ENCODE assay signal across 9 mouse cellular contexts in genomic region chr10:112803557-112803956, GRCm38 (mm10).
DNase-seq lines count a peak whose midpoint lies in the region; ATAC-seq lines count a peak whose summit lies in the region.
"Had no signal": no experiment of that assay in that cellular context is flagged by ENCODE, and none has a peak within 500 bp of the region (broad histone marks: within the 10 kb centered on the region; RNA-seq: fewer than 3 reads in every experiment).

No protein-coding gene starts in this region.

- no peaks in the 10 kb centered on the region for H3K27me3 ChIP-seq in hindbrain, embryonic 11.5 days (ENCODE audit: control insufficient read depth, insufficient read depth, low read length)
- no peaks in the 10 kb centered on the region for H3K27me3 ChIP-seq in hindbrain, embryonic 13.5 days
- no peaks in the 10 kb centered on the region for H3K27me3 ChIP-seq in midbrain, embryonic 14.5 days (ENCODE audit: control insufficient read depth, insufficient read depth, low read length)
- H3K27me3 ChIP-seq in midbrain, embryonic 15.5 days (replicated peaks) = no peaks in the 10 kb centered on the region
- H3K27me3 ChIP-seq: megakaryocyte, embryonic 14.5 days had no signal

- WGBS in hindbrain, embryonic 11.5 days = 52% methylated on average over 6 of the region's 6 CpGs
- WGBS in hindbrain, embryonic 13.5 days = 55% methylated on average over 6 of the region's 6 CpGs
- 49% methylated on average over 6 of the region's 6 CpGs for WGBS in midbrain, embryonic 14.5 days
- 52% methylated on average over 6 of the region's 6 CpGs for WGBS in midbrain, embryonic 15.5 days

- H3K36me3 ChIP-seq in hindbrain, embryonic 11.5 days (ENCODE audit: control insufficient read depth, insufficient read depth, low read length) = no peaks in the 10 kb centered on the region
- no peaks in the 10 kb centered on the region for H3K36me3 ChIP-seq in hindbrain, embryonic 13.5 days
- no peaks in the 10 kb centered on the region for H3K36me3 ChIP-seq in midbrain, embryonic 14.5 days (ENCODE audit: control insufficient read depth, insufficient read depth, low read length)
- H3K36me3 ChIP-seq in midbrain, embryonic 15.5 days (replicated peaks) = no peaks in the 10 kb centered on the region
- H3K36me3 ChIP-seq: heart, embryonic 10.5 days had no signal

- H3K4me2 ChIP-seq in hindbrain, embryonic 11.5 days (replicated peaks; ENCODE audit: low read depth, low read length) = no peak overlapping the region
- no peak overlapping the region for H3K4me2 ChIP-seq in hindbrain, embryonic 13.5 days
- no peak overlapping the region for H3K4me2 ChIP-seq in midbrain, embryonic 14.5 days (ENCODE audit: low read length)
- H3K4me2 ChIP-seq in midbrain, embryonic 15.5 days = no peak overlapping the region

- no peaks in the 10 kb centered on the region for H3K9me3 ChIP-seq in hindbrain, embryonic 11.5 days (ENCODE audit: control insufficient read depth, low read length)
- no peaks in the 10 kb centered on the region for H3K9me3 ChIP-seq in hindbrain, embryonic 13.5 days
- no peaks in the 10 kb centered on the region for H3K9me3 ChIP-seq in midbrain, embryonic 14.5 days (ENCODE audit: control insufficient read depth, low read length)
- no peaks in the 10 kb centered on the region for H3K9me3 ChIP-seq in midbrain, embryonic 15.5 days
- H3K9me3 ChIP-seq: heart, embryonic 10.5 days; megakaryocyte, embryonic 14.5 days had no signal

- no peaks in the 10 kb centered on the region for H3K4me1 ChIP-seq in hindbrain, embryonic 11.5 days (replicated peaks; ENCODE audit: control insufficient read depth, insufficient read depth, low read length)
- no peaks in the 10 kb centered on the region for H3K4me1 ChIP-seq in hindbrain, embryonic 13.5 days (replicated peaks)
- H3K4me1 ChIP-seq in midbrain, embryonic 14.5 days (ENCODE audit: control insufficient read depth, insufficient read depth, low read length) = 0 out of 2 replicates have a peak, but pooled peaks cover under 1% of the 10 kb centered on the region
- H3K4me1 ChIP-seq in midbrain, embryonic 15.5 days = no peaks in the 10 kb centered on the region
- H3K4me1 ChIP-seq: megakaryocyte, embryonic 14.5 days had no signal

- DNase-seq in hindbrain, embryonic 11.5 days (ENCODE audit: low spot score) = peak; percentile 34
- DNase-seq in midbrain, embryonic 14.5 days = peak; percentile 73
- DNase-seq in adipocyte (ENCODE audit: low spot score) = peak; percentile 31
- peak; percentile 2 for DNase-seq in retina, postnatal 7 days (ENCODE audit: low read depth, low spot score)
- no peak for DNase-seq in thymus, postnatal 25 days

- no peak overlapping the region for H3K4me3 ChIP-seq in hindbrain, embryonic 11.5 days (ENCODE audit: low read depth, low read length)
- H3K4me3 ChIP-seq in hindbrain, embryonic 13.5 days = no peak overlapping the region
- no peak overlapping the region for H3K4me3 ChIP-seq in midbrain, embryonic 14.5 days (replicated peaks; ENCODE audit: low read depth, low read length)
- no peak overlapping the region for H3K4me3 ChIP-seq in midbrain, embryonic 15.5 days
- H3K4me3 ChIP-seq: heart, embryonic 10.5 days; megakaryocyte, embryonic 14.5 days had no signal

- ATAC-seq in hindbrain, embryonic 11.5 days (ENCODE audit: low FRiP score) = no peak
- ATAC-seq in hindbrain, embryonic 13.5 days (ENCODE audit: low FRiP score) = no peak
- no peak for ATAC-seq in midbrain, embryonic 14.5 days (ENCODE audit: low FRiP score, low TSS enrichment)
- no peak for ATAC-seq in midbrain, embryonic 15.5 days (replicated peaks)

- no peak overlapping the region for H3K27ac ChIP-seq in hindbrain, embryonic 11.5 days (ENCODE audit: low read depth, low read length)
- no peak overlapping the region for H3K27ac ChIP-seq in hindbrain, embryonic 13.5 days
- H3K27ac ChIP-seq in midbrain, embryonic 14.5 days (replicated peaks; ENCODE audit: low read depth, low read length) = no peak overlapping the region
- H3K27ac ChIP-seq in midbrain, embryonic 15.5 days = no peak overlapping the region
- H3K27ac ChIP-seq: heart, embryonic 10.5 days had no signal

- H3K9ac ChIP-seq in hindbrain, embryonic 11.5 days (ENCODE audit: low read depth, low read length) = no peak overlapping the region
- H3K9ac ChIP-seq in hindbrain, embryonic 13.5 days = no peak overlapping the region
- H3K9ac ChIP-seq in midbrain, embryonic 14.5 days (replicated peaks; ENCODE audit: low read length) = no peak overlapping the region
- no peak overlapping the region for H3K9ac ChIP-seq in midbrain, embryonic 15.5 days
